In the genomic region with DNA sequence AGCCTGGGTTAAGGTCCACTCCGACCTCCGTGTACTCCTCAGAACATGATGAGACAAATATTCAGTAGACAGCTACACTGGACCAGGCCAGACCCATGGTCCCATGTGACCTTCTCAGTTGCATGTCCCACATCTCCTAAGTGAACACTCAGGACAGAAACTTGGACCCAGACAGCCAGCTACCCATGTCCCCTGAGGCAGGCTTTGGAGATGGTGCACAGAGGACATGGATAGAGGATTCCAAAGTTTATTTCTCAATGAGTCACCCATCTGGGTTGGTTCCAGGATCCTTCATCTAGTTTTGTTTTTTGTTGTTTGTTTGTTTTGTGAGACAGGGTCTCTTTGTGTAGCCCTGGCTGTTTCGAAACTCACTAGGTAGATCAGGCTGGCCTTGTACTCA, we compare ENCODE assay signal across 19 mouse cellular contexts. TPM values are rescaled to one million over a fixed set of nuclear protein-coding genes. Genes with fewer than 3 reads are reported as not detected.
A peak's percentile ranks its signal among the peaks of the same experiment; 100 is the strongest.
DNase-seq lines count a peak whose midpoint lies in the region; ATAC-seq and TF ChIP-seq lines count a peak whose summit lies in the region.
"Had no signal": no experiment of that assay in that cellular context is flagged by ENCODE, and none has a peak within 500 bp of the region (broad histone marks: within the 10 kb centered on the region; RNA-seq: fewer than 3 reads in every experiment).

No protein-coding gene starts in this region.

- 0 out of 2 replicates have a peak overlapping the region, but pooled peaks have one; percentile 13 for H3K9ac ChIP-seq in hindbrain, embryonic 13.5 days
- no peak overlapping the region for H3K9ac ChIP-seq in hindbrain, postnatal 0 days (replicated peaks; ENCODE audit: low read length)
- no peak overlapping the region for H3K9ac ChIP-seq in liver, embryonic 13.5 days
- no peak overlapping the region for H3K9ac ChIP-seq in liver, embryonic 12.5 days
- H3K9ac ChIP-seq: forebrain, embryonic 12.5 days; hindbrain, embryonic 15.5 days; midbrain, embryonic 15.5 days; neural tube, embryonic 15.5 days had no signal

- 91% methylated on average over 3 of the region's 3 CpGs for WGBS in hindbrain, embryonic 13.5 days
- WGBS in hindbrain, postnatal 0 days = 84% methylated on average over 3 of the region's 3 CpGs
- 81% methylated on average over 3 of the region's 3 CpGs for WGBS in liver, embryonic 13.5 days (ENCODE audit: insufficient replicate concordance)
- whole genome bisulfite sequencing in liver, embryonic 12.5 days (ENCODE audit: insufficient replicate concordance) = 90% methylated on average over 3 of the region's 3 CpGs

- H3K27me3 ChIP-seq in hindbrain, embryonic 13.5 days = 0 out of 2 replicates have a peak, but pooled peaks cover 4% of the 10 kb centered on the region
- no peaks in the 10 kb centered on the region for H3K27me3 ChIP-seq in hindbrain, postnatal 0 days (ENCODE audit: insufficient read depth, low read length)
- H3K27me3 ChIP-seq in liver, embryonic 13.5 days = no peaks in the 10 kb centered on the region
- H3K27me3 ChIP-seq in liver, embryonic 12.5 days (replicated peaks) = no peaks in the 10 kb centered on the region
- H3K27me3 ChIP-seq: CH12.LX; hindbrain, embryonic 15.5 days; midbrain, embryonic 15.5 days; neural tube, embryonic 15.5 days had no signal

- H3K27ac ChIP-seq in hindbrain, embryonic 13.5 days = no peak overlapping the region
- no peak overlapping the region for H3K27ac ChIP-seq in hindbrain, postnatal 0 days
- H3K27ac ChIP-seq in liver, embryonic 13.5 days = 0 out of 2 replicates have a peak overlapping the region, but pooled peaks have one; percentile 4
- no peak overlapping the region for H3K27ac ChIP-seq in liver, embryonic 12.5 days
- H3K27ac ChIP-seq: forebrain, embryonic 12.5 days; hindbrain, embryonic 15.5 days; midbrain, embryonic 15.5 days; neural tube, embryonic 15.5 days had no signal

- H3K4me2 ChIP-seq in hindbrain, embryonic 13.5 days = no peak overlapping the region
- H3K4me2 ChIP-seq in hindbrain, postnatal 0 days (ENCODE audit: low read depth, low read length) = no peak overlapping the region
- no peak overlapping the region for H3K4me2 ChIP-seq in liver, embryonic 13.5 days
- H3K4me2 ChIP-seq in liver, embryonic 12.5 days = no peak overlapping the region
- H3K4me2 ChIP-seq: forebrain, embryonic 12.5 days; hindbrain, embryonic 15.5 days; midbrain, embryonic 15.5 days; neural tube, embryonic 15.5 days had no signal

- ATAC-seq in hindbrain, embryonic 13.5 days (ENCODE audit: low FRiP score) = no peak
- no peak for ATAC-seq in hindbrain, postnatal 0 days
- ATAC-seq in liver, embryonic 13.5 days (ENCODE audit: low read depth) = no peak
- ATAC-seq in liver, embryonic 12.5 days = no peak
- ATAC-seq: midbrain, embryonic 15.5 days had no signal

- H3K4me3 ChIP-seq in hindbrain, embryonic 13.5 days = no peak overlapping the region
- H3K4me3 ChIP-seq in hindbrain, postnatal 0 days (ENCODE audit: low read length) = no peak overlapping the region
- no peak overlapping the region for H3K4me3 ChIP-seq in liver, embryonic 13.5 days (replicated peaks)
- no peak overlapping the region for H3K4me3 ChIP-seq in liver, embryonic 12.5 days
- H3K4me3 ChIP-seq: forebrain, embryonic 12.5 days; hindbrain, embryonic 15.5 days; megakaryocyte, embryonic 14.5 days; midbrain, embryonic 15.5 days; neural tube, embryonic 15.5 days had no signal

- H3K36me3 ChIP-seq in hindbrain, embryonic 13.5 days = peaks cover 58% of the 10 kb centered on the region
- peaks cover 42% of the 10 kb centered on the region for H3K36me3 ChIP-seq in hindbrain, postnatal 0 days (ENCODE audit: insufficient read depth, low read length)
- peaks cover 46% of the 10 kb centered on the region for H3K36me3 ChIP-seq in liver, embryonic 13.5 days
- peaks cover 47% of the 10 kb centered on the region for H3K36me3 ChIP-seq in liver, embryonic 12.5 days

- DNase-seq in adrenal gland, postnatal 14 days = peak; percentile 44
- DNase-seq in adrenal gland, adult 18-20 months (ENCODE audit: low spot score in 2 of 2) = no peak
- no peak for DNase-seq in hindbrain, postnatal 0 days (ENCODE audit: low spot score)
- no peak for DNase-seq in liver, embryonic 13.5 days
- no peak for DNase-seq in urinary bladder, postnatal 25 days (ENCODE audit: low spot score)
- DNase-seq: cerebellum, adult 9-10 months; gastrocnemius, postnatal 14 days; lung, adult 2 months; right cerebral cortex, postnatal 14 days; spleen, adult 18-20 months; thymus, postnatal 25 days had no signal

- no peak for TF ChIP-seq CTCF in hindbrain, postnatal 0 days (IDR thresholded peaks at IDR 0.05; ENCODE audit: low read depth)

- H3K4me1 ChIP-seq in hindbrain, embryonic 13.5 days (replicated peaks) = peaks cover 7% of the 10 kb centered on the region
- no peaks in the 10 kb centered on the region for H3K4me1 ChIP-seq in hindbrain, postnatal 0 days (ENCODE audit: insufficient read depth, low read length)
- peaks cover 25% of the 10 kb centered on the region for H3K4me1 ChIP-seq in liver, embryonic 13.5 days (replicated peaks)
- H3K4me1 ChIP-seq in liver, embryonic 12.5 days = peaks cover 15% of the 10 kb centered on the region
- H3K4me1 ChIP-seq: forebrain, embryonic 12.5 days; midbrain, embryonic 15.5 days; neural tube, embryonic 15.5 days had no signal

- no peaks in the 10 kb centered on the region for H3K9me3 ChIP-seq in hindbrain, embryonic 13.5 days
- H3K9me3 ChIP-seq in hindbrain, postnatal 0 days (ENCODE audit: low read length) = no peaks in the 10 kb centered on the region
- H3K9me3 ChIP-seq in liver, embryonic 13.5 days (replicated peaks) = no peaks in the 10 kb centered on the region
- H3K9me3 ChIP-seq in liver, embryonic 12.5 days (replicated peaks) = no peaks in the 10 kb centered on the region
- H3K9me3 ChIP-seq: forebrain, embryonic 12.5 days; hindbrain, embryonic 15.5 days; megakaryocyte, embryonic 14.5 days; midbrain, embryonic 15.5 days; neural tube, embryonic 15.5 days had no signal

RNA-seq across cellular contexts. Expression of a gene that starts 8.8 kb away (rescaled TPM):
- total RNA-seq in adrenal gland, postnatal 14 days (2021) = 132 and 144 TPM in 2 replicates
- total RNA-seq in adrenal gland, adult 18-20 months (2021) = 10 to 100 TPM; 34.0 to 41.4 TPM
- polyA plus RNA-seq in hindbrain, embryonic 13.5 days (2015; fragmentation: Nextera tagmentation; extraction: Ambion mirVana) = 5.3 and 5.4 TPM in 2 replicates
- 12.0 and 17.1 TPM in 2 replicates for total RNA-seq in hindbrain, postnatal 0 days (2014; rRNA removed)
- polyA plus RNA-seq in hindbrain, postnatal 0 days (2015; fragmentation: Nextera tagmentation; extraction: Ambion mirVana) = 8.2 and 8.3 TPM in 2 replicates
- polyA plus RNA-seq in liver, embryonic 13.5 days (2015; fragmentation: Nextera tagmentation; extraction: Ambion mirVana) = 3.5 and 5.0 TPM in 2 replicates
- polyA plus RNA-seq in liver, embryonic 12.5 days (2016; fragmentation: Nextera tagmentation; extraction: Ambion mirVana) = 6.6 and 8.5 TPM in 2 replicates

RNA-seq across cellular contexts. Expression of a gene that starts 13.1 kb away (rescaled TPM):
- 30.9 and 31.5 TPM in 2 replicates for total RNA-seq in adrenal gland, postnatal 14 days (2021)
- 10 to 100 TPM; 31.4 to 33.7 TPM for total RNA-seq in adrenal gland, adult 18-20 months (2021)
- polyA plus RNA-seq in hindbrain, embryonic 13.5 days (2015; fragmentation: Nextera tagmentation; extraction: Ambion mirVana) = 72.1 and 81.8 TPM in 2 replicates
- total RNA-seq in hindbrain, postnatal 0 days (2014; rRNA removed) = 123 and 128 TPM in 2 replicates
- polyA plus RNA-seq in hindbrain, postnatal 0 days (2015; fragmentation: Nextera tagmentation; extraction: Ambion mirVana) = 56.7 and 61.4 TPM in 2 replicates
- polyA plus RNA-seq in liver, embryonic 13.5 days (2015; fragmentation: Nextera tagmentation; extraction: Ambion mirVana) = 12.4 and 14.3 TPM in 2 replicates
- 24.4 and 24.7 TPM in 2 replicates for polyA plus RNA-seq in liver, embryonic 12.5 days (2016; fragmentation: Nextera tagmentation; extraction: Ambion mirVana)

RNA-seq across cellular contexts. Expression of a gene that starts 13.4 kb away (rescaled TPM):
- 11.3 and 13.4 TPM in 2 replicates for total RNA-seq in adrenal gland, postnatal 14 days (2021)
- total RNA-seq in adrenal gland, adult 18-20 months (2021) = 10 to 100 TPM; 10.9 to 13.6 TPM
- 79.1 and 89.7 TPM in 2 replicates for polyA plus RNA-seq in hindbrain, embryonic 13.5 days (2015; fragmentation: Nextera tagmentation; extraction: Ambion mirVana)
- total RNA-seq in hindbrain, postnatal 0 days (2014; rRNA removed) = 108 TPM in 2 replicates
- 96.4 and 102 TPM in 2 replicates for polyA plus RNA-seq in hindbrain, postnatal 0 days (2015; fragmentation: Nextera tagmentation; extraction: Ambion mirVana)
- 17.4 and 18.9 TPM in 2 replicates for polyA plus RNA-seq in liver, embryonic 13.5 days (2015; fragmentation: Nextera tagmentation; extraction: Ambion mirVana)
- 23.9 and 24.8 TPM in 2 replicates for polyA plus RNA-seq in liver, embryonic 12.5 days (2016; fragmentation: Nextera tagmentation; extraction: Ambion mirVana)

RNA-seq across cellular contexts. Expression of a gene that starts 48.8 kb away (rescaled TPM):
- 48.9 and 50.7 TPM in 2 replicates for total RNA-seq in adrenal gland, postnatal 14 days (2021)
- total RNA-seq in adrenal gland, adult 18-20 months (2021) = 10 to 100 TPM; 68.0 to 84.2 TPM
- polyA plus RNA-seq in hindbrain, embryonic 13.5 days (2015; fragmentation: Nextera tagmentation; extraction: Ambion mirVana) = 44.3 and 52.3 TPM in 2 replicates
- total RNA-seq in hindbrain, postnatal 0 days (2014; rRNA removed) = 53.7 and 72.4 TPM in 2 replicates
- 45.2 and 46.4 TPM in 2 replicates for polyA plus RNA-seq in hindbrain, postnatal 0 days (2015; fragmentation: Nextera tagmentation; extraction: Ambion mirVana)
- 27.8 and 31.4 TPM in 2 replicates for polyA plus RNA-seq in liver, embryonic 13.5 days (2015; fragmentation: Nextera tagmentation; extraction: Ambion mirVana)
- 37.7 and 39.4 TPM in 2 replicates for polyA plus RNA-seq in liver, embryonic 12.5 days (2016; fragmentation: Nextera tagmentation; extraction: Ambion mirVana)
